Mouse (Mus musculus) heart, embryonic 16.5 days (tissue): ENCODE measurements around the gene Lasp1. TPM values are rescaled to one million over a fixed set of nuclear protein-coding genes. Genes with fewer than 3 reads are reported as not detected.

Experiments
- ATAC-seq: fragments of 200-750 bp; cut with Nextera tagmentation; replicated peaks from 2 replicates; pipeline ENCODE4 v1.8.0; 2017; ENCODE audit warnings: moderate number of reproducible peaks; ENCODE audit not compliant: insufficient read depth, low FRiP score; ENCODE audit errors: extremely low read depth
- H3K27ac ChIP-seq: fragments of 300-500 bp; sonication (generic); 2 replicates; pipeline ENCODE4 v1.5.1; 2014; ENCODE audit warnings: mild to moderate bottlenecking, low read length, control low read depth, moderate library complexity
- H3K27me3 ChIP-seq: fragments of 300-500 bp; sonication (generic); 2 replicates; pipeline ENCODE4 v1.6.1; 2014; ENCODE audit warnings: low read length, mixed read lengths; ENCODE audit not compliant: control insufficient read depth, insufficient read depth
- H3K36me3 ChIP-seq: fragments of 300-500 bp; sonication (generic); 2 replicates; pipeline ENCODE4 v1.6.1; 2014; ENCODE audit not compliant: control insufficient read depth, insufficient read depth
- H3K4me1 ChIP-seq: fragments of 300-500 bp; sonication (generic); 2 replicates; pipeline ENCODE4 v1.6.1; 2014; ENCODE audit warnings: low read length, mixed read lengths; ENCODE audit not compliant: control insufficient read depth, insufficient read depth
- H3K4me2 ChIP-seq: fragments of 300-500 bp; sonication (generic); 2 replicates; pipeline ENCODE4 v1.6.1; 2014; ENCODE audit warnings: low read depth, mild to moderate bottlenecking, control low read depth, low read length
- H3K4me3 ChIP-seq: fragments of 300-500 bp; sonication (generic); 2 replicates; pipeline ENCODE4 v1.5.1; 2014; ENCODE audit warnings: mild to moderate bottlenecking, control low read depth, low read length
- H3K9ac ChIP-seq: fragments of 300-500 bp; sonication (generic); 2 replicates; pipeline ENCODE4 v1.6.1; 2014; ENCODE audit warnings: low read length, control low read depth
- H3K9me3 ChIP-seq: fragments of 300-500 bp; sonication (generic); replicated peaks from 2 replicates; pipeline ENCODE4 v1.6.1; 2016; ENCODE audit warnings: low read length; ENCODE audit not compliant: control insufficient read depth
- WGBS: fragments of 180-500 bp; shearing (Covaris S2); extraction: QIAGEN DNeasy Blood & Tissue Kit; methylation state at CpG from one replicate; pipeline ENCODE4 v1.1.7; 2014; 5-methylcytosine and 5-hydroxymethylcytosine counted together
- polyA plus RNA-seq: library from polyadenylated mRNA; unstranded; fragments of >200 nt; fragmentation: Nextera tagmentation; extraction: Ambion mirVana; gene quantifications from 2 replicates; pipeline ENCODE4 v1.2.1, GENCODE M21; 2015

The Lasp1 gene
- polyA plus RNA-seq, 1 experiment from 2014 or later, result 52.9 TPM

DNA sequence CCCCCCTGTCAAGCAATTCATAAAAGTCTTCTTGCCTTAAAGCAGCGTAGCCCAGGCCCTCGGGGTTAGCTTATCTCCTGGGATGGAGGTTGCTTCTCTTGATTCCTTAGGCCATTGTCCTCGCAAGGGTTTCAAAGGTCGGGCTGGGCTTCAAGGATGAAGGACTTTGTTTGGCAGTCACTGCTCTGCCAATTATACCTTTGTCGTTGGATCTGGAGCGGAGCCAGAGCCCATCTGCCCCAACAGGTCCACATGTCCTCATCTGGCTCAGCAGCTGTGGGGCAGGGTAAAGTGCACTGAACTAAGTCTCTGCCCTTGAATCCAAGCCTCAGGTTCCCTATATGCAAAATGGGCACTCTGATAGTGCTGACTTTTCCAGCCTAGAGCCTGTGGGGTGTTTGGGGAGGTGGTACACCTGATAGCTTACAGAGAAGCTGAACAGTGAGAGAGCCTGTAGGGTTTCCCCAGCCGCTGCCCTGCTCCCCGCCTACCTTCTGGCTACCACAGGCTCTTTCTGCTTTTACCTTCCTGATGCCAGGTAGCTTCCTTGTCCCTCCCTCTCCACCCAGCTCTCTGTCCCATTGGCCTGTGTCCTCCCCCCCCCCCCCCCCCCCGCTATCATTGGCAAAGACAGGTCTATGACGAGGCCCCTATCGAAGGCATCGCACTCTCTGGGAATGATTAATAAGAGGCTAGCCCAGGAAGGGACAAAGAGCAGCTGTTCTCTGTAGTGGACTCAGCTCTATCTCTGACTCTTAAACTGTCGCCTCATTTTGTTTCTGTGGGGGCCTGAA, 13.0 kb downstream of the Lasp1 start:
- no peak overlapping the region for H3K9ac ChIP-seq
- H3K4me1 ChIP-seq, result peaks cover 72% of the 10 kb centered on the region
- ATAC-seq, result no peak
- H3K27ac ChIP-seq, result no peak overlapping the region
- no peak overlapping the region for H3K4me3 ChIP-seq
- H3K36me3 ChIP-seq, result peaks cover 8% of the 10 kb centered on the region; the same call in 1 of the 2 replicates
- no peak overlapping the region for H3K4me2 ChIP-seq
- no peaks in the 10 kb centered on the region for H3K27me3 ChIP-seq
- H3K9me3 ChIP-seq, result no peaks in the 10 kb centered on the region
- WGBS, result 46% methylated on average over 12 of the region's 13 CpGs

DNA sequence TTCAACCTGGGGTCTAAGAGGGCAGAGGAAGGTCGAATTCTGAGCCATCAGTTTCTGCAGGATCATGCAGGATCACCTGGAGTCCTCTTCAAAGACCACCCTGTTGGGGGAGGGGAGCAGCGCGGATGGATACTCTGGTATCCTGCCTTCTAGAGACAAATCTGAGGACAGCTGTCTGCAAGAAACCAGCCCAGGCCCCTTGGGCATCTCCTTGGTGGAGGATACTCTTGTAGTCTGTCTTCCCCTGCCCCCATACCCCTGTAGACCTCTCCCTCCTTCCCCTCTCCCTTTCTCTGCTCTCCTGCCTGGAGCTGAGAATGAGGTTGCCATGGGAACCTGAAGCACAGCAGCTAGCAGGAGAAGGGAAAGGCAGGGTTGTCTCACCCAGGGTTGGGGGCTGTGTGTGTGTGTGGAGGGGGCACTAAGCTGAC, 13.7 kb downstream of the Lasp1 start:
- Histone ChIP-seq H3K36me3 (peaks cover 8% of the 10 kb centered on the region; the same call in 1 of the 2 replicates), H3K27ac (no peak overlapping the region), H3K4me3 (no peak overlapping the region), H3K27me3 (no peaks in the 10 kb centered on the region), H3K4me2 (no peak overlapping the region), H3K9ac (0 out of 2 replicates have a peak overlapping the region, but pooled peaks have one; percentile 25), H3K9me3 (no peaks in the 10 kb centered on the region), H3K4me1 (peaks cover 76% of the 10 kb centered on the region)
- 65% methylated on average over 3 of the region's 3 CpGs for WGBS
- no peak for ATAC-seq

DNA sequence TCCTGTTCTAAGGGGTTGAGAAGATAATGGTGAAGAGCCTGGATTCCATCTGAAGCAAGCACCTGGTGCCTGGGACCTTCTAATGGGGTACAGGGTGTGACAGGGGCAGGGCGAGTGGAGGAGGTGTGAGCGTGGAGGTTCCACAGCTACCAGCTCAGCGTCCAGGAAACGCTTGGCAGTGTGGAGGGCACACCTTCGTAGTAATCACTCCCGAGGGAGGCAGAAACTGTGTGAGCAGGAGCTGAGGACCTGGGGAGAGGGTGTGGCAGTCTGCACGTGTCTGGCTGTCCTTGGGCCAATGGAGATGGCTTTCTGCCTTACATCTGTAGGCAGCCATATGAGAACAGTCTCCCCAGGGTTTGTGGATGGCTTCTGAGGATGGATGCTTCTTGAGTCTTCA, 14.3 kb downstream of the Lasp1 start:
- Histone ChIP-seq H3K4me1 (peaks cover 76% of the 10 kb centered on the region), H3K9ac (no peak overlapping the region), H3K36me3 (peaks cover 8% of the 10 kb centered on the region; the same call in 1 of the 2 replicates), H3K4me3 (no peak overlapping the region), H3K27ac (no peak overlapping the region), H3K4me2 (no peak overlapping the region), H3K9me3 (no peaks in the 10 kb centered on the region), H3K27me3 (no peaks in the 10 kb centered on the region)
- 37% methylated on average over 7 of the region's 7 CpGs for WGBS
- ATAC-seq, result no peak

DNA sequence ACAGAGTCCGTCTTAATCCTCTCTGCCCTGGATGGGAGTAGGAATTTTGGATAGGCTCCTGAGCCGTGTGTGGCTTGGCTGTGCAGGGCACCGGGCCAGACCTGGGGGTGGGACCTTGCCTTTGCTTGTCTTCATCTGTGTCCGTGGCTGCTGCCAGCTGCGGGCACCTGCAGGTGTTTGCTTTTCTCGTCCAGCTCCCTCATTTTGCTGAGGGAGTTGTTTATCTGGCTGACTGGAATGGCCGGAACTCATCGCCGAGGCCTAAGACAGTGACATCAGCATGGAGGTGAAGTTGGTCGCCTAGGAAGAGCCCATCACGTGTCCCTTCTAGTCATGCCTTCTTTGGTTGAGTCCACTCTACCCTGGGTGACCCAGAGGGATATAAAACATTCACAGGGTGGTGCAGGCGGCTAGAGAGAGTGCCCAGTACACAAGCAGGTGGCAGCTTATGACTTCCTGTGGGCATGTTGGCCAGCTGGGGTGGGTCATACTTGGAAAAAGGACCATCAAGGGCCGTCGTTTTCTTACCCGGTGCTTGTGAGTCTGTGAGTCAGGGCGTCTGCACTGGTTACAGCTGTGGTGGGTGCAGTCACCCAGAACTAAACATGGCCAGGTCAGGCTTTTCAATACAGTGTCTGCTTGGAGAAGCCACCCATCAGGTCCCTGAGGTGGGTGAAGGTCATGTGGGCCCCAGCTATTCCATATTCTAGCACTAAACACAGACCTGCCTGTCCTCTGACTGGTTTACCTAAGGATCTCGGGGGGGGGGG, 15.1 kb downstream of the Lasp1 start:
- H3K4me3 ChIP-seq, result no peak overlapping the region
- H3K4me1 ChIP-seq, result peaks cover 76% of the 10 kb centered on the region
- H3K4me2 ChIP-seq, result no peak overlapping the region
- no peaks in the 10 kb centered on the region for H3K9me3 ChIP-seq
- no peaks in the 10 kb centered on the region for H3K27me3 ChIP-seq
- no peak overlapping the region for H3K9ac ChIP-seq
- H3K27ac ChIP-seq, result no peak overlapping the region
- 72% methylated on average over 17 of the region's 17 CpGs for WGBS
- H3K36me3 ChIP-seq, result 0 out of 2 replicates have a peak, but pooled peaks cover 8% of the 10 kb centered on the region
- ATAC-seq, result no peak

DNA sequence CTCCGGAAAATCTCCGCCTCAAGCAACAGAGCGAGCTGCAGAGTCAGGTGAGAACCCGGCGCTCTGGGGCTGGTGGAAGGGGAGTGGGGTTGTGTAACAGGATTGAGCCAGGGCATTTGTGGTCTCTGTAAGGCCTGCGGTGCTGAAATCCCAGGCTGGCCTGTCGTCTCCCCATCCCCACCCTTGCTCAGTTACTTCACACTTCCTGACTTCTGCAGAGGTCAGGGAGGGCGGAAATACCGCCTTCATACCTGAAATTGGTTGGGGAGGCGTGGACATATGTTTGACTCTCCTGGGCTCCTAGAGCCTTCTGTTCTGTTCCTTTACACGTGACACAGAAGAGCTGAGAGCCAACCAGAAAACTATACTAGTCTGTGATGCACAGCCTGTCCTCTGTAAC, 16.9 kb downstream of the Lasp1 start:
- Histone ChIP-seq H3K36me3 (0 out of 2 replicates have a peak, but pooled peaks cover 8% of the 10 kb centered on the region), H3K27ac (peak overlapping the region; percentile 30), H3K27me3 (no peaks in the 10 kb centered on the region), H3K4me3 (no peak overlapping the region), H3K4me2 (no peak overlapping the region), H3K9me3 (no peaks in the 10 kb centered on the region), H3K4me1 (peaks cover 72% of the 10 kb centered on the region), H3K9ac (peak overlapping the region; percentile 32; the same call in 1 of the 2 replicates)
- ATAC-seq, result no peak
- WGBS, result 72% methylated on average over 11 of the region's 11 CpGs

DNA sequence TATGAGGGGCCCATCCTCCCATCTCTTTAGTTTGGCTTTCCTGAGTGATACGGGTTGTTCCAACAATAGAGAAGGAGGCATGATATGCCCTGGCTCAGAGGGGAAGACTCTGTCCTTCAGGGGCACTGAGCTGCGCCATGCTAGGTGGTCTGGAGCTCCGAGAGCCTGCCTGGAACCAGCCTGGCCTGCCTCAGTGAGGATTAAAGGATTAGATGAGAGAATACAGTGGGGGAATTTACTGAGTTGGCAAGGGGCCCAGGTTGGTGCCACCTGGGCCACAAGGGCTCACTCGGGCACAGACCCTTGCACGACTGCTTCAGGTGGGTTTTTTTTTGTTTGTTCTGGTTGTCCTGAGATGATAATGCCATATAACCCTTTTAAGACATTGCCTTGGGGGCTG, 17.4 kb downstream of the Lasp1 start:
- Histone ChIP-seq H3K27me3 (no peaks in the 10 kb centered on the region), H3K4me3 (no peak overlapping the region), H3K36me3 (0 out of 2 replicates have a peak, but pooled peaks cover 8% of the 10 kb centered on the region), H3K9ac (no peak overlapping the region), H3K4me2 (no peak overlapping the region), H3K27ac (peak overlapping the region; percentile 30), H3K9me3 (no peaks in the 10 kb centered on the region), H3K4me1 (peaks cover 74% of the 10 kb centered on the region)
- 72% methylated on average over 5 of the region's 5 CpGs for WGBS
- no peak for ATAC-seq

DNA sequence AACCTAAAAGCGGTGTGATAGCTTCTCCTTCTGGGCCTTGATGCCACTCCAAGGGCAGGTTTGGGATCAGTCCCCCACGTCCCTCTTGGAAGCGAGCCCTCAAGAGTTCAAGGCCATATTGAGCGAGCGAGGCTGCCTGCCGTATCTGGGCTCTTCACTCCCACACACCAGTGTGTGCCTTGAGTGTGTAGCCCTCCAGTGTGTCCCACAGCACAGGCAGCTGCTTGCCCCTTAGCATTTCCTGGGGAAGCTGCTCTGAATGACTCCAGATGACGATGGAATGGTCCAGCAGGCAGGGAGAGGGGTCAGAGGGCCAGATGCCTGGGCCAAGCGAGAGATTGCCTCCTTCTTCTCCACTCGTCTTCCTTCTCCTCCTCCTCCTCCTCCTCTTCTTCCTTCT, 18.1 kb downstream of the Lasp1 start:
- Histone ChIP-seq H3K9me3 (no peaks in the 10 kb centered on the region), H3K36me3 (0 out of 2 replicates have a peak, but pooled peaks cover 8% of the 10 kb centered on the region), H3K9ac (peak overlapping the region; percentile 55; the same call in 1 of the 2 replicates), H3K27ac (peak overlapping the region; percentile 76), H3K27me3 (no peaks in the 10 kb centered on the region), H3K4me3 (no peak overlapping the region), H3K4me2 (peak overlapping the region; percentile 23; the same call in 1 of the 2 replicates), H3K4me1 (peaks cover 73% of the 10 kb centered on the region)
- no peak for ATAC-seq
- 45% methylated on average over 9 of the region's 9 CpGs for WGBS

DNA sequence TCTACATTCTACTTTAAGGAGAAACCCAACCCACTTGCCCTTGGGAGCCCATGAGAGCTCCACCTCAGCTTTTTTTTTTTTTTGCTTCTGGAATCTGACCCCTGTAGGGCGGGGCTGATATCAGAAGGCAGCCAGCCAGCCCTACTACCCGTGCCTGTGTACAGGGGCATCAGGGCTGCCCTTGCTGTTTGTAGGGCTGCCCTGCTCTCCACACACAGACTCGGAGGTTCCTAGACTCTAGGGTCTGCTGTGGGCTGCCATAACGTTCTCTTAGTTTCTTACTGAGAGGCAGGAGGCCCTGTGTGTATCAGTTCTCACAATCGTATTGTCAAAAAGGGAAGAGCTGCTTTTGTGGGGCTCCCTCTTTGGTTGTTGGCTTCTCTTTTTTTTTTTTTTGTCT, 18.6 kb downstream of the Lasp1 start:
- Histone ChIP-seq H3K36me3 (0 out of 2 replicates have a peak, but pooled peaks cover 8% of the 10 kb centered on the region), H3K4me2 (no peak overlapping the region; the same call in 1 of the 2 replicates), H3K4me3 (no peak overlapping the region), H3K9me3 (no peaks in the 10 kb centered on the region), H3K4me1 (peaks cover 68% of the 10 kb centered on the region), H3K9ac (peak overlapping the region; percentile 55; the same call in 1 of the 2 replicates), H3K27ac (peak overlapping the region; percentile 76), H3K27me3 (no peaks in the 10 kb centered on the region)
- WGBS, result 20% methylated on average over 5 of the region's 5 CpGs
- ATAC-seq, result peak; percentile 53; the same call in 1 of the 2 replicates
